Mouse (Mus musculus): Measurements from ENCODE around the gene Plpp1.

DNA sequence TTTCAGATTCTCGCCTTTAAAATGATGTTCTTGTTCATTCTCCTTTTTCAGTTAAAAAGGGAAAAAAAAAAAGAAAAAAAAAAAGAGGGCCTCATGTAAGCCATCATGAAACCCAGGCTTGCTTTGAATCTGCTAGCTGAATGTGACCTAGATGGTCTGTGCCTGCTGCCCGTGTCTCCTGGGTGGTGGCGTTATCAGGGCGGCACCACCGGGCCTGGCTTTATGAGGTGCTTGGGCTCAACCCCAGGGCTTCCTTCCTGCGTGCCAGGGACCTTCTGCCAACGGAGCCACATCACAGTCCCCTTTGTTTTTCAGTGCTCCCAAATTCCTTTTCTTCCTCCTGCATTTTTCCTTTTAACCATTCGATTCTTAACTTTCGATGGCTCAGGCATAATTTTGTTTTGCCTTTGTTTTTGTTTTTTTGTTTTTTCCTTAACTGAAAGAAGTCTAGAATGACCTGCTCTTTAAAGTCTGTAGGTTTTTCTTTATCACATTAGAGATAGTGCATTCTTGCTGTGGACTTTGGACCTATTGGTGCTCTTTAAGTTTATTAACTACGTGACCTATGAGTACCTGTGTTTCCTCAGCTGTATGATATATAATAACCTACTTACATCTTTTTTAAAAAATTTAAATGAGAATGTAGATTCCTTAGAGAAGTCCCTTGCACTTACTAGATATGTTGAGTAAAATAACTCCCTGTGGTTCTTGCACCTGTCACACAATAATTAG is 7.5 kb downstream of the Plpp1 start:
- no peak for TF ChIP-seq CTCF (IDR thresholded peaks at IDR 0.05; ENCODE audit: extremely low read depth, insufficient read length, insufficient replicate concordance, low read depth, low read length)
- no peak for TF ChIP-seq POLR2A (IDR thresholded peaks at IDR 0.05; ENCODE audit: low read depth, low read length)

Measured in small intestine, adult 2 months (tissue).